Comparison of ENCODE assay signal across 7 mouse cellular contexts in the genomic region with DNA sequence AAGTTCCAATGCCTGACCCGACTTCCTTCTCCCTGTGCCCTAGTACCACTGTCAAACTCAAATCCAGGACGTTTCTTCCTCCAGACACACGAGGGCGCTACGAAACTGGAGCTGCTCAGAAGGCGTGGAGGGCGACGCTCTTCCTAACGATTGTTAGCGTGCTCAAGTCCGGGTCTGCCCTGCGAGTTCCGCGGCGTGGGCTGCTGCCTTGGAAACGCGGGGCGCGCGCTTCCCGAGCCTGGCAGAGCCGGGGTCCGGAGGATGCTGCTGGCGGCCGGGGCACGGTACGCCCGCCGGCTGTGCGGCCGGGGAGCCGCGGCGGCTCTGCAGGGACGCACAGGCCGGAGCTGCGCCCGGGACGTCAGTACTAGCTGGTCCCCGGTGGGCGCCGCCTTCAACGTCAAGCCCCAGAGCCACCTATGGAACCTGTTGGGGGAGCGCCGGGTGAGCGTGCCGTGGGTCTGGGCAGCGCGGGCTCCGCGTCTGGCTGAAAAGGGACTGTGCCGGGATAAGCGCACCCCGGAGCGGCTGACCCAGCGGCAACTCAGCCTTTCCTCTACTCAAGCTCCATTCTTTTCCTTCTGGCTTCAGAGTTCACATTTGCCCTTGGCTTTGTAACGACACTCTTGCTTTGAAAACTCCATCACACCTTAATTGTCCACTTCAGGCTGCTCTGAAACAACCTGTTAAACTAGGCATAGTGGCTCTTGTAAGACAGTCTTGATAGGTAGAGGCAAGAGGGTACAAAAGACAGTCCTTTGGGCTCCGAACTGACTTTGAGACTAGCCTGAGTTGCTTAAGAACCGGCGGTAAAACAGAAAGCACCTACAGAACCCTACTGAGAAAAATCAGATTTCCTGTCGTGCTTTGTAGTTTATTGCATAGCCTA. TPM values are rescaled to one million over a fixed set of nuclear protein-coding genes. Genes with fewer than 3 reads are reported as not detected.
DNase-seq lines count a peak whose midpoint lies in the region; ATAC-seq lines count a peak whose summit lies in the region.

A gene (plus strand): TSS at position 147 of the 889 bp plus-strand sequence.

- no peaks in the 10 kb centered on the region for H3K9me3 ChIP-seq in embryonic facial prominence, embryonic 12.5 days
- H3K9me3 ChIP-seq in limb, embryonic 11.5 days (ENCODE audit: control insufficient read depth, low read length) = no peaks in the 10 kb centered on the region
- H3K9me3 ChIP-seq in midbrain, embryonic 14.5 days (ENCODE audit: control insufficient read depth, low read length) = no peaks in the 10 kb centered on the region

- peak; percentile 89 for ATAC-seq in embryonic facial prominence, embryonic 12.5 days (ENCODE audit: insufficient number of reproducible peaks, insufficient read depth, low FRiP score, low TSS enrichment)
- ATAC-seq in limb, embryonic 11.5 days (ENCODE audit: insufficient number of reproducible peaks, low FRiP score, low TSS enrichment, low read depth) = peak; percentile 81
- ATAC-seq in midbrain, embryonic 14.5 days (ENCODE audit: low FRiP score, low TSS enrichment) = peak; percentile 88

- H3K4me2 ChIP-seq in embryonic facial prominence, embryonic 12.5 days (replicated peaks) = peak within 1 kb of the TSS; percentile 68
- H3K4me2 ChIP-seq in limb, embryonic 11.5 days (ENCODE audit: low read depth, severe bottlenecking) = peak within 1 kb of the TSS; percentile 73
- H3K4me2 ChIP-seq in midbrain, embryonic 14.5 days (ENCODE audit: low read length) = peak within 1 kb of the TSS; percentile 87

- peak within 1 kb of the TSS; percentile 76 for H3K9ac ChIP-seq in embryonic facial prominence, embryonic 12.5 days
- peak within 1 kb of the TSS; percentile 68 for H3K9ac ChIP-seq in limb, embryonic 11.5 days (ENCODE audit: low read length)
- H3K9ac ChIP-seq in midbrain, embryonic 14.5 days (replicated peaks; ENCODE audit: low read length) = peak within 1 kb of the TSS; percentile 64

- DNase-seq in adrenal gland, postnatal 25 days = peak; percentile 81
- peak; percentile 97 for DNase-seq in heart, adult 11 months
- DNase-seq in kidney, adult 18-20 months = peak; percentile 87
- DNase-seq in limb, embryonic 11.5 days (ENCODE audit: low spot score) = peak; percentile 92
- peak; percentile 95 for DNase-seq in midbrain, embryonic 14.5 days
- peak; percentile 70 to 80 for DNase-seq in spleen, adult 18-20 months

- 0 out of 2 replicates have a peak, but pooled peaks cover 8% of the 10 kb centered on the region for H3K4me1 ChIP-seq in embryonic facial prominence, embryonic 12.5 days
- H3K4me1 ChIP-seq in limb, embryonic 11.5 days (ENCODE audit: control insufficient read depth, insufficient read depth, low read length) = no peaks in the 10 kb centered on the region
- peaks cover 6% of the 10 kb centered on the region for H3K4me1 ChIP-seq in midbrain, embryonic 14.5 days (ENCODE audit: control insufficient read depth, insufficient read depth, low read length)

- peak within 1 kb of the TSS; percentile 32; the same call in 1 of the 2 replicates for H3K27ac ChIP-seq in embryonic facial prominence, embryonic 12.5 days
- H3K27ac ChIP-seq in limb, embryonic 11.5 days (replicated peaks; ENCODE audit: low read depth, low read length) = no peak within 1 kb of the TSS
- H3K27ac ChIP-seq in midbrain, embryonic 14.5 days (replicated peaks; ENCODE audit: low read depth, low read length) = peak within 1 kb of the TSS; percentile 72

- under 1% methylated on average over 61 of the region's 61 CpGs for WGBS in embryonic facial prominence, embryonic 12.5 days
- WGBS in limb, embryonic 11.5 days = under 1% methylated on average over 61 of the region's 61 CpGs
- under 1% methylated on average over 61 of the region's 61 CpGs for WGBS in midbrain, embryonic 14.5 days

- H3K36me3 ChIP-seq in embryonic facial prominence, embryonic 12.5 days = peaks cover 13% of the 10 kb centered on the region; the same call in 1 of the 2 replicates
- H3K36me3 ChIP-seq in limb, embryonic 11.5 days (ENCODE audit: control insufficient read depth, insufficient read depth, low read length) = no peaks in the 10 kb centered on the region
- H3K36me3 ChIP-seq in midbrain, embryonic 14.5 days (ENCODE audit: control insufficient read depth, insufficient read depth, low read length) = peaks cover 8% of the 10 kb centered on the region; the same call in 1 of the 2 replicates

- H3K4me3 ChIP-seq in embryonic facial prominence, embryonic 12.5 days = peak within 1 kb of the TSS; percentile 77
- peak within 1 kb of the TSS; percentile 70 for H3K4me3 ChIP-seq in limb, embryonic 11.5 days (ENCODE audit: low read depth, low read length)
- peak within 1 kb of the TSS; percentile 68 for H3K4me3 ChIP-seq in midbrain, embryonic 14.5 days (replicated peaks; ENCODE audit: low read depth, low read length)

- peaks cover 8% of the 10 kb centered on the region; the same call in 1 of the 2 replicates for H3K27me3 ChIP-seq in embryonic facial prominence, embryonic 12.5 days
- no peaks in the 10 kb centered on the region for H3K27me3 ChIP-seq in limb, embryonic 11.5 days (ENCODE audit: control insufficient read depth, insufficient read depth, low read length)
- H3K27me3 ChIP-seq in midbrain, embryonic 14.5 days (ENCODE audit: control insufficient read depth, insufficient read depth, low read length) = no peaks in the 10 kb centered on the region

RNA-seq across cellular contexts. Expression of the gene that starts here (rescaled TPM):
- 37.1 and 38.0 TPM in 2 replicates for total RNA-seq in adrenal gland, postnatal 25 days (2021)
- polyA plus RNA-seq in embryonic facial prominence, embryonic 12.5 days (2016; fragmentation: Nextera tagmentation; extraction: Ambion mirVana) = 23.7 and 25.1 TPM in 2 replicates
- 25.6 and 25.8 TPM in 2 replicates for polyA plus RNA-seq in limb, embryonic 11.5 days (2014; fragmentation: Nextera tagmentation; extraction: Ambion mirVana)
- polyA plus RNA-seq in midbrain, embryonic 14.5 days (2014; fragmentation: Nextera tagmentation; extraction: Ambion mirVana) = 15.7 and 21.3 TPM in 2 replicates
